Mouse (Mus musculus) brain, embryonic 14.5 days (tissue): ENCODE data around the gene Map4k4.

Experiments
- CTCF ChIP-seq: fragments of 200-500 bp; IDR thresholded peaks from 2 replicates; pipeline ENCODE4 v1.5.1; 2012; ENCODE audit warnings: inconsistent platforms, mild to moderate bottlenecking, moderate library complexity, borderline replicate concordance; ENCODE audit not compliant: insufficient read depth, insufficient read length; ENCODE audit errors: extremely low read depth
- POLR2A ChIP-seq: fragments of 200-500 bp; IDR thresholded peaks from 2 replicates; pipeline ENCODE4 v1.6.1; 2012; ENCODE audit warnings: mild to moderate bottlenecking, inconsistent platforms, borderline replicate concordance; ENCODE audit not compliant: poor library complexity, insufficient read depth, insufficient read length, severe bottlenecking; ENCODE audit errors: extremely low read depth

GRCm38 (mm10) chr1:39965461-39965860 is 64.7 kb downstream of the Map4k4 start:
- TF ChIP-seq POLR2A (no peak), CTCF (no peak)
